Mouse (Mus musculus) midbrain, embryonic 10.5 days (tissue): ENCODE measurements around the gene Traf7. TPM values are rescaled to one million over a fixed set of nuclear protein-coding genes. Genes with fewer than 3 reads are reported as not detected.
A peak's percentile ranks its signal among the peaks of the same experiment; 100 is the strongest.

Experiments
- DNase-seq: peaks from one replicate; pipeline ENCODE4 v3.0.0-alpha.2; 2017; ENCODE audit warnings: low spot score
- H3K27ac ChIP-seq: fragments of 300-500 bp; sonication (generic); replicated peaks from 2 replicates; pipeline ENCODE4 v1.5.1; 2016; ENCODE audit warnings: mild to moderate bottlenecking
- H3K27me3 ChIP-seq: fragments of 300-500 bp; sonication (generic); 2 replicates; pipeline ENCODE4 v1.6.1; 2016; ENCODE audit warnings: low read depth, mild to moderate bottlenecking; ENCODE audit not compliant: poor library complexity, severe bottlenecking
- H3K36me3 ChIP-seq: fragments of 300-500 bp; sonication (generic); 2 replicates; pipeline ENCODE4 v1.6.1; 2016; ENCODE audit warnings: mild to moderate bottlenecking, moderate library complexity
- H3K4me1 ChIP-seq: fragments of 300-500 bp; sonication (generic); 2 replicates; pipeline ENCODE4 v1.6.1; 2016
- H3K4me3 ChIP-seq: fragments of 300-500 bp; sonication (generic); 2 replicates; pipeline ENCODE4 v1.5.1; 2016; ENCODE audit warnings: mild to moderate bottlenecking, moderate library complexity
- H3K9me3 ChIP-seq: fragments of 300-500 bp; sonication (generic); replicated peaks from 2 replicates; pipeline ENCODE4 v1.6.1; 2016; ENCODE audit warnings: mild to moderate bottlenecking
- WGBS: fragments of 180-500 bp; shearing (Covaris S2); methylation state at CpG from one replicate; pipeline ENCODE4 v1.1.7; 2016; 5-methylcytosine and 5-hydroxymethylcytosine counted together
- polyA plus RNA-seq: library from polyadenylated mRNA; unstranded; fragments of >200 nt; fragmentation: Nextera tagmentation; extraction: Ambion mirVana; gene quantifications from 2 replicates; pipeline ENCODE4 v1.2.1, GENCODE M21; 2016

The Traf7 gene
- polyA plus RNA-seq, 1 experiment from 2014 or later: 110 TPM

DNA sequence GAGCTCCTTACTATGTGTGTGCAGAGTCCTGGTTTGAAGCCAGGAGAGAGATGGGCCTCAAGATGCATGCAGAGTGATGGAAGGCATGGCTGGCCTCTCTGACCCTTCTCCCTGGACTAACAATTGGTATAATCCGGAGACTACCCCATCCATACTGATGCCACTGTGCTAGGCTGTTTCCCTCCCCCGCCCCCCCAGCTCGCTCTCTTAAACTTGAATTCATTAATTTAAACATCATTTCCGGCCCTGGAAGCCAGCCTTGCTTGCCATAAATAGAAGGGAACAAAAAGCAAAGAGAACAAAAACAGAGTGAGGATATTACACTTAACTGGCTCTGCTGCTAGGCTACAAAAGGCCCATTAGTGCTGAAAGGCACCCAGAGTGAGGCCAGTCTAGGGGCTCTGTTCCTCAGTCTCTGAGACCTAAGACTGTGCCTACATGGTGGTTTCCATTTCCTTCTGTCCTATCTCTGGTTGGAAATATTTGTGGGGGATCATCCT is 30.9 kb upstream of the Traf7 start:
- Histone ChIP-seq H3K27me3 (no peaks in the 10 kb centered on the region), H3K36me3 (peaks cover 8% of the 10 kb centered on the region), H3K27ac (peak overlapping the region; percentile 86), H3K4me3 (peak overlapping the region; percentile 5), H3K9me3 (no peaks in the 10 kb centered on the region), H3K4me1 (peaks cover 28% of the 10 kb centered on the region)
- 39% methylated on average over 4 of the region's 4 CpGs for WGBS
- DNase-seq: peak; percentile 38

DNA sequence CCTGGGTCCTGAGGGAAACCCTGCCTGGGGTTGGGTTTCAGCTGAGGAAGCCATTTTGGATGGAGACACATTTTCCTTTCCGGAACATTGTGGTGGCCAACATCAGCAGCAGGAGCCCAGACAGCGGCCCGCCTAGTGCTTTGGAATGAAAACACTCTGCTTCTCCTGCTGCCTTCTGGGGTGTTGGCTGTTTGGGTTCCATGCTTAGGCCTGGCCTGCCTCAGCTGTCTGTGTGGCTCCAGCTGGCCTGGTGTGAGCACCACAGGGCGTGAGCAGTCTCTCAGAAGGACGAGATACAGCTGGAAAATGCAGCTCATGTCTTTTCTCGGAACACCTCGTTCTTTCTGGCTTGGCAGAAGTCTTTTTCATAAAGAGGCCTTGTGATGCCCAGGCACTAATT is 29.4 kb upstream of the Traf7 start:
- H3K9me3 ChIP-seq: no peaks in the 10 kb centered on the region
- no peaks in the 10 kb centered on the region for H3K27me3 ChIP-seq
- 86% methylated on average over 7 of the region's 7 CpGs for WGBS
- 0 out of 2 replicates have a peak overlapping the region, but pooled peaks have one; percentile 33 for H3K27ac ChIP-seq
- H3K4me3 ChIP-seq: peak overlapping the region; percentile 10; the same call in 1 of the 2 replicates
- no peak for DNase-seq
- peaks cover 32% of the 10 kb centered on the region for H3K4me1 ChIP-seq
- peaks cover 8% of the 10 kb centered on the region for H3K36me3 ChIP-seq

DNA sequence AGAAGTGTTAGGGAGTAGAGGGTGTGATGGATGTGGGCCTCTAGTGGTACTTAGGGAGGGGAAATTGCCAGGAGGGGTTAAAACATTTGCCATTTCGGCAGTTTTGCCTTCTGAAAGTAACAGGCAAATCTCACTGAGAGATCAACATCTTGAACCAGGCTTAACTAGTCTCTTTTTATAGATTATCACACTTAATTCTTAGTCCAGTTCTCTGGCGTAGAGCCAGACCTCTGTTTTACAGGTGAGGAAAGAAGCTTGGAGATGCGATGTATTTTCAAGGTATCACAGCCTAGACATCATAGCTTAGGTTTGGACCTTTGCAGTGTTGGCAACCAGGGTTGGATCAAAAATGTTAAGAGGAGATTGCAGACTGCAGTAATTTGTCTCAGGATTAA is 23.3 kb upstream of the Traf7 start:
- WGBS: 63% methylated on average over 3 of the region's 3 CpGs

DNA sequence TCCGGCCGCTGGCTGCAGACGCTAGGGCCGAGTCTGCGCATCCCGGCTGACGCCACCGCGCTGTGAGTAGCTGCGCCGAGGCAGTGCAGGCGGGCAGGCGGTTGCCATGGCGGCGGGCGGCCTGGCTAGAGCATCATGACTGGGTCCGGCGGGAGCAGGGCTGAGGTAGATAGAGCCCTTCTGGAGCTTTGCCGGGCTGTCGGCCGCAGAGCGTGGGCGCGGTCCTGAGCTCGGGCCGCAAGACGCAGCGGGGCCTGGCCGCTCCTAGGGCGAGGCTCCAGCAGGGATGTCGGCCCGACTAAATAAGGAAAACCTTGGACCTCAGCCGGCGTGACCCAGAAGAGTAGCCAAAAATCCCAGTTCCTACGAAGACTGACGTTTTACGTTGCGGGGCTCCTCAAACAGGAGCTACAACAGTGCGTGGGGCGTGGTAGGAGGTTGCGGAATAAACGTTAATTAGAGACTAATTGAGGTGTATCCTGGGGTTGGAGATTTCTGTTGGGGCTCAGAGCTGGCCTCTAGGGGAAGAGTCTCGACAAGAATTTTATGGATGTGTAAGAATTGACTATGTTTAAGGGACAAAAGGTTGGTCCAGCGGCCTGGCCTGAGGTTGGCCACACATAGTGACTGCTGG is 22.8 kb upstream of the Traf7 start:
- Histone ChIP-seq H3K4me1 (peaks cover 39% of the 10 kb centered on the region), H3K9me3 (no peaks in the 10 kb centered on the region), H3K4me3 (peak overlapping the region; percentile 89), H3K27ac (peak overlapping the region; percentile 98), H3K27me3 (peaks cover 28% of the 10 kb centered on the region), H3K36me3 (0 out of 2 replicates have a peak, but pooled peaks cover 3% of the 10 kb centered on the region)
- WGBS: under 1% methylated on average over 44 of the region's 44 CpGs
- DNase-seq: peak; percentile 89

More for the DNA sequence above, 23.3 kb upstream of the Traf7 start:
- H3K27ac ChIP-seq: peak overlapping the region; percentile 98
- no peak for DNase-seq
- H3K36me3 ChIP-seq: 0 out of 2 replicates have a peak, but pooled peaks cover 3% of the 10 kb centered on the region
- H3K9me3 ChIP-seq: no peaks in the 10 kb centered on the region
- peaks cover 39% of the 10 kb centered on the region for H3K4me1 ChIP-seq
- peak overlapping the region; percentile 89 for H3K4me3 ChIP-seq
- peaks cover 25% of the 10 kb centered on the region for H3K27me3 ChIP-seq

DNA sequence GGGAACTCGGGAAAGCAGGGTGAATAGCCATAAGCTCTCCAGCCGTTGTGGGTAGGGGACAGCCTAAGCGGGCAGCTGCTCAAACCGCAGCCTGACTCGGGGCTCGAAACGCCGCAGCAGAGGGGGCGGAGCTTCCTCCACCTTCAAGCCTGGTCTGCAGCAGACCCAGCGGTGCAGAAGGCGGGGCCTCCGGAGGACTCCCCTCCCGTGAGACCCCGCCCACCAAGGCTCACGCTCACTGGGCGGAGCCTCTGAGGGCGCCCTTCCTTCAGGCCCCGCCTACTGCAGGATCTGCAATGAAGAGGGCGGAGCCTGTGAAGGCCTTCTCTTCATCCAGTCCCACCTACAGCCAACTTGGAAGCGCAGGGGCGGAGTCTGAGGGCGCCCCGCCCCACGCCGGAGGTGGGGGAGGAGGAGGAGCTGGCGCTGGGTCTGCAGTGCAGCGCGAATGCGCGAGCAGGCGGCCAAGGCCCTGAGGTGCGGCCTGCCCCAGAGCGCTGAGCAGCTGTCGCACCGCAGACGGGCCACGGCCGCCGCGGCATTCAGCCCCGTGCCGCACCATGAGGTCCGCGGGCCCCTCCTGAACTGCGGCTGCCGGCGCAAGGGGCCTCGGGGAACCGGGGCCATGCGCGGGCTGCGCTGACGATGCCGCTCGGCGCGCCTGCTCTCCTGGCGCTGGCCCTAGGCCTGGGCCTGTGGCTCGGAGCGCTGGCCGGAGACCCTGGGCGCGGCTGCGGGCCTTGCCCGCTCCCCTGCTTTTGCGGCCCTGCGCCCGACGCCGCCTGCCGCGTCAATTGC is 22.1 kb upstream of the Traf7 start, which contains the start of gene Pkd1:
Pkd1 (plus strand) TSS at position 217 of the 798 bp plus-strand sequence.
- 0 out of 2 replicates have a peak, but pooled peaks cover 3% of the 10 kb centered on the region for H3K36me3 ChIP-seq
- WGBS: under 1% methylated on average over 72 of the region's 72 CpGs
- H3K4me1 ChIP-seq: peaks cover 40% of the 10 kb centered on the region
- peak within 1 kb of the TSS; percentile 98 for H3K27ac ChIP-seq
- H3K9me3 ChIP-seq: no peaks in the 10 kb centered on the region
- DNase-seq: peak; percentile 100
- peak within 1 kb of the TSS; percentile 89 for H3K4me3 ChIP-seq
- H3K27me3 ChIP-seq: peaks cover 30% of the 10 kb centered on the region

DNA sequence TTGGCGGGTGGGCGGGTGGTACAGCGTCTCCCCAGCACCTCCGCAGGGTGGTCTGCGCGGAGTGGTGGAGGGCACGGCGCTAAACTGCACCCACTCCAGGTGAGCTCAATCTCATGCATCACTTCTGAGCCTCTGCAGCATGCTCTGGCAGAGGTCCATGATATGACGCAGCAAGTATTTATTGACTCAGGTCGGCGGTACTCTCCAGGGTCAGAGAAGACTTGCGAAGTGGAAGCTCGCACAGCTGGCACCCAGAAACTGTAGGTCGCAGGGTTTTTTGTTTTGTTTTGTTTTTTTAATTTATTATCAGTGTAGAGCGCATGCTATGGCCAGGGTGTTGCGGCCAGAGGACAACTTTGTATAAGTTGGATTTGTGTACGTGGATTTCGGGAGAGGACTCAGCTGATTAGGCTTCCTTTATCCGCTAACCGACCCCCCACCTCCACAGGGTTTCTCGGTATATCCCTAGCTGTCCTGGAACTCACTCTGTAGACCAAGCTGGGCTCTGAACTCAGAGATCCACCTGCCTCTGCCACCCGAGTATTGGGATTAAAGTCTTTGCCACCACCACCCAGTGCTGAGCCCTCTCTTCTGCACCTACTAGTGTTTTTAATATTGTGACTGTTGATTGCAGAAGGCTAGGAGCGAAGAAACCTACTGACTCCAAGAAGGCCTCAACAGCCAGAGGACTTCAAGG is 21.3 kb upstream of the Traf7 start:
- WGBS: 5% methylated on average over 23 of the region's 23 CpGs
- H3K9me3 ChIP-seq: no peaks in the 10 kb centered on the region
- peaks cover 44% of the 10 kb centered on the region for H3K4me1 ChIP-seq
- DNase-seq: peak; percentile 34
- peak overlapping the region; percentile 89 for H3K4me3 ChIP-seq
- peaks cover 36% of the 10 kb centered on the region for H3K27me3 ChIP-seq
- peak overlapping the region; percentile 98 for H3K27ac ChIP-seq
- 0 out of 2 replicates have a peak, but pooled peaks cover 3% of the 10 kb centered on the region for H3K36me3 ChIP-seq

DNA sequence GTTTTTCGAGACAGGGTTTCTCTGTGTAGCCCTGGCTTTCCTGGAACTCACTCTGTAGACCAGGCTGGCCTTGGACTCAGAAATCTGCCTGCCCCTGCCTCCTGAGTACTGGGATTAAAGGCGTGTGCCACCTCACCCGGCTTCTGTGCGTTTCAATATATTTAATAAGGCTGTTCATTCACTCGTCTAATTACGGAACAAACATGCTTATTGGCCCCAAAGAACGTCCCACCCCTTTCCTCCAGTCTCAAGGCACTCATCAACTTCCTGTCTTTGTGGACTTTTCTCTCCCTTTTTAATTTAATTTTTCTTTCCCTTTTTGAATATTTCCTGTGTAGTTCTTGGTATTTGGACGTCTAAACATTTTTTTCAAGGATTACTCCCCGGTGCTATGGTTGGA is 20.7 kb upstream of the Traf7 start:
- H3K36me3 ChIP-seq: 0 out of 2 replicates have a peak, but pooled peaks cover 3% of the 10 kb centered on the region
- peaks cover 44% of the 10 kb centered on the region for H3K4me1 ChIP-seq
- no peaks in the 10 kb centered on the region for H3K9me3 ChIP-seq
- no peak overlapping the region for H3K27ac ChIP-seq
- H3K4me3 ChIP-seq: peak overlapping the region; percentile 89; the same call in 1 of the 2 replicates
- 45% methylated on average over 9 of the region's 9 CpGs for WGBS
- H3K27me3 ChIP-seq: peaks cover 36% of the 10 kb centered on the region
- DNase-seq: no peak

DNA sequence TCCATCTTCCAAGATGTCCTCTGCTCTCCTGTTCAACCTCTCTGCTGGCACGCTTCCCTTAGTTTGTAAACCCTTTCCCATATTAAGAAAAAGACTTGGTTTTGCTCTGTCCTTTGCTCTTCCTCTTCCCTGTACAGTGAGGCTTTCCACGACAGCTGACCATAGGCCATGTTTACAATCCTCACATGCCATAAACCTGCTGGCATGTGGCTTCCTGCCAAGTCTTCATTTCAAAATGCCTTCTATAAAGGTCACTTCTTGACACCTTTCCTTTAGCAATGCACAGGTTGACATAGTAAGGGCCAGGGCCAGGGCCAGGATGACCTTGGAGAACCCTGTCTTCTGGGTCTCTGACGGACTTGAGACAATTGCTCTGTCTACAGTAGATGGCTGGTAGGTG is 18.5 kb upstream of the Traf7 start:
- H3K4me1 ChIP-seq: peaks cover 32% of the 10 kb centered on the region
- H3K27ac ChIP-seq: no peak overlapping the region
- no peak overlapping the region for H3K4me3 ChIP-seq
- H3K36me3 ChIP-seq: 0 out of 2 replicates have a peak, but pooled peaks cover 3% of the 10 kb centered on the region
- no peak for DNase-seq
- H3K9me3 ChIP-seq: no peaks in the 10 kb centered on the region
- peaks cover 36% of the 10 kb centered on the region for H3K27me3 ChIP-seq
- 85% methylated on average over 3 of the region's 3 CpGs for WGBS

DNA sequence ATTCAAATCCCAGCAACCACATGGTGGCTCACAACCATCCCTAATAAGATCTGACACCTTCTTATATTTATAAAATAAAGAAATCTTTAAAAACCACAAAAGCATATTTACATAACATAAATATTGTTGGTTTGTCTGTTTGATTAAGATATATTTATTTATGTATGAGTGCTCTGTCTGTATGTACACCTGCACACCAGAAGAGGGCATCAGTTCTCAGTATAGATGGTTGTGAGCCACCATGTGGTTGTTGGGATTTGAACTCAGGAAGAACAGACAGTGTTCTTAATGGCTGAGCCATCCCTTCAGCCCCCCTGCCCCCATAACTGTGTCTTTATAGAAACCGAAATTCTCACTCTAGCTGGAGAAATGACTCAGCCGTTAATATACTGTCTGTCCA is 17.5 kb upstream of the Traf7 start:
- Histone ChIP-seq H3K36me3 (0 out of 2 replicates have a peak, but pooled peaks cover 3% of the 10 kb centered on the region), H3K4me3 (no peak overlapping the region), H3K9me3 (no peaks in the 10 kb centered on the region), H3K4me1 (peaks cover 22% of the 10 kb centered on the region), H3K27ac (no peak overlapping the region), H3K27me3 (peaks cover 36% of the 10 kb centered on the region)
- WGBS: 86% methylated on average over 2 of the region's 2 CpGs
- DNase-seq: no peak

DNA sequence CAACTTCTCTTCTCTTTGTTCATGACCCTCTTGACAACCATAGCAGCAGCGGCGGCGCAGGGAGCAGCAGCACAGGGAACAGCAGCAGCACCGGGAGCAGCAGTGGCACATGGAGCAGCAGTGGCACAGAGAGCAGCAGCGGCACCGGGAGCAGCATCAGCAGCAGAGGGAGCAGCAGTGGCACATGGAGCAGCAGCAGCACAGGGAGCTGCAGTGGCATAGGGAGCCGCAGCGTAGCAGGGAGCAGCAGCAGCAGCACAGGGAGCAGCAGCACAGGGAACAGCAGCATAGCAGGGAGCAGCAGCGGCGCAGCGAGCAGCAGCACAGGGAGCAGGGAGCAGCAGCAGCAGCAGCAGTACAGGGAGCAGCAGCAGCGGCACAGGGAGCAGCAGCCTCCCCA is 16.9 kb upstream of the Traf7 start:
- Histone ChIP-seq H3K36me3 (no peaks in the 10 kb centered on the region), H3K4me1 (peaks cover 16% of the 10 kb centered on the region), H3K27me3 (peaks cover 36% of the 10 kb centered on the region), H3K27ac (peak overlapping the region; percentile 59), H3K9me3 (no peaks in the 10 kb centered on the region), H3K4me3 (peak overlapping the region; percentile 39)
- 22% methylated on average over 12 of the region's 12 CpGs for WGBS
- DNase-seq: peak; percentile 29

DNA sequence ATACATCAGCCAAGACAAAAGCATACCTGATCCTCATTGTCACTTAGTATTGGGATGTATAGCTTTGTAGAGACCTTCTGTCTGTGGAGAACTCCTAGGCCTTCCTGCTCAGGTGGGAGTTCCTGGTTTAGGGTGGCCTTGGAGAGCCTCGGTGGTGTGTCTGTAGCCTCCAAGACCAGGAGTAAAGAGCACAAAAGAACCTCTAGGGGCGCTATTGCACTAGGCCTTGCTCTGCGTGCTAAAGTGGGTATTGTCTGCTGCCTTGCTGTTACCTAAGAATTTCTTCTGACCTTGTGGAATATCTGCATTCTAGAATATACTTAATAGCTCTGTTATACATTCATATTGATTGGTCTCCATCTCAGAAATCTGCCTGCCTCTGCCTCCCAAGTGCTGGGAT is 12.6 kb upstream of the Traf7 start:
- Histone ChIP-seq H3K27me3 (peaks cover 9% of the 10 kb centered on the region), H3K4me3 (no peak overlapping the region), H3K36me3 (no peaks in the 10 kb centered on the region), H3K9me3 (no peaks in the 10 kb centered on the region), H3K4me1 (peaks cover 19% of the 10 kb centered on the region), H3K27ac (no peak overlapping the region)
- peak; percentile 44 for DNase-seq
- 9% methylated on average over 3 of the region's 3 CpGs for WGBS

DNA sequence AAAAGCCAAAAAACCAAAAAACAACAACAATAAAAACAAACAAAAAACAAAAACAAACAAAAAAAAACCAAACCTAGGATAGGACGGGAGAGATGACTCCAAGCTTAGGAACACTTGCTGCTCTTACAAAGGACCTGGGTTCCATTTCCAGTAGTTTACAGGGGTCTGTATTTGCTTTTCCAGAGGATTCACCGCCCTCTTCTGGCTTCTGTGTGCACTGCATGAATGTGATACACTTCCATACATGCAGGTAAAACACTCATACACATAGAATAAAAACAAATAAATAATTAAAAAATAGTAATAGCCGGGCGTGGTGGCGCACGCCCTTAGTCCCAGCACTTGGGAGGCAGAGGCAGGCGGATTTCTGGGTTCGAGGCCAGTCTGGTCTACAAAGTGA is 11.2 kb upstream of the Traf7 start:
- Histone ChIP-seq H3K27ac (no peak overlapping the region), H3K36me3 (no peaks in the 10 kb centered on the region), H3K4me1 (peaks cover 13% of the 10 kb centered on the region), H3K9me3 (no peaks in the 10 kb centered on the region), H3K4me3 (no peak overlapping the region), H3K27me3 (no peaks in the 10 kb centered on the region)
- 75% methylated on average over 8 of the region's 8 CpGs for whole genome bisulfite sequencing
- DNase-seq: peak; percentile 49
